ENCODE assay signal across 8 mouse cellular contexts in genomic region chr11:50225611-50226378, GRCm38 (mm10). TPM values are rescaled to one million over a fixed set of nuclear protein-coding genes. Genes with fewer than 3 reads are reported as not detected.
DNase-seq lines count a peak whose midpoint lies in the region; ATAC-seq and TF ChIP-seq lines count a peak whose summit lies in the region.

No protein-coding gene starts in this region.

- TF ChIP-seq EP300 in lung, postnatal 0 days (IDR thresholded peaks at IDR 0.05) = no peak

- no peaks in the 10 kb centered on the region for H3K27me3 ChIP-seq in thymus, adult 2 months (ENCODE audit: control insufficient read depth, insufficient read depth, low read length)
- no peaks in the 10 kb centered on the region for H3K27me3 ChIP-seq in cerebellum, adult 2 months (ENCODE audit: control insufficient read depth, insufficient read depth, low read length)
- H3K27me3 ChIP-seq in forebrain, postnatal 0 days (ENCODE audit: insufficient read depth, low read length) = no peaks in the 10 kb centered on the region
- H3K27me3 ChIP-seq in kidney, adult 2 months (replicated peaks; ENCODE audit: control insufficient read depth, insufficient read depth, low read length) = no peaks in the 10 kb centered on the region
- H3K27me3 ChIP-seq in lung, postnatal 0 days (replicated peaks; ENCODE audit: insufficient read depth, low read length) = no peaks in the 10 kb centered on the region
- no peaks in the 10 kb centered on the region for H3K27me3 ChIP-seq in splenic B cell, adult 2 months (ENCODE audit: control insufficient read depth, insufficient read depth, low read length, poor library complexity, severe bottlenecking)

- H3K4me2 ChIP-seq in forebrain, postnatal 0 days (ENCODE audit: low read depth) = peak overlapping the region; percentile 94
- peak overlapping the region; percentile 99 for H3K4me2 ChIP-seq in lung, postnatal 0 days (replicated peaks; ENCODE audit: low read depth, low read length)

- TF ChIP-seq POLR2A in thymus, adult 2 months (IDR thresholded peaks at IDR 0.05; ENCODE audit: control insufficient read depth, extremely low read depth, insufficient read depth, low read length, poor library complexity) = 0 out of 2 replicates have a peak, but pooled peaks have one; percentile 26
- no peak for TF ChIP-seq POLR2A in cerebellum, adult 2 months (IDR thresholded peaks at IDR 0.05; ENCODE audit: borderline replicate concordance, insufficient read depth, low read length)
- no peak for TF ChIP-seq POLR2A in kidney, adult 2 months (IDR thresholded peaks at IDR 0.05; ENCODE audit: low read depth, low read length)

- no peaks in the 10 kb centered on the region for H3K36me3 ChIP-seq in thymus, adult 2 months (ENCODE audit: control insufficient read depth, insufficient read depth, low read length)
- peaks cover 5% of the 10 kb centered on the region; the same call in 1 of the 2 replicates for H3K36me3 ChIP-seq in forebrain, postnatal 0 days (ENCODE audit: insufficient read depth)
- no peaks in the 10 kb centered on the region; the same call in 1 of the 2 replicates for H3K36me3 ChIP-seq in kidney, adult 2 months (ENCODE audit: control insufficient read depth, insufficient read depth, low read length)
- no peaks in the 10 kb centered on the region for H3K36me3 ChIP-seq in lung, postnatal 0 days (ENCODE audit: insufficient read depth, low read length)
- no peaks in the 10 kb centered on the region for H3K36me3 ChIP-seq in splenic B cell, adult 2 months (ENCODE audit: control insufficient read depth, insufficient read depth, low read length, poor library complexity, severe bottlenecking)

- WGBS in thymus, adult 2 months = 2% methylated on average over 34 of the region's 34 CpGs
- under 1% methylated on average over 34 of the region's 34 CpGs for WGBS in cerebellum, adult 2 months
- 3% methylated on average over 33 of the region's 34 CpGs for WGBS in forebrain, postnatal 0 days
- 2% methylated on average over 34 of the region's 34 CpGs for WGBS in kidney, adult 2 months
- WGBS in lung, postnatal 0 days = 4% methylated on average over 27 of the region's 34 CpGs

- no peaks in the 10 kb centered on the region for H3K9me3 ChIP-seq in forebrain, postnatal 0 days (ENCODE audit: low read length)
- H3K9me3 ChIP-seq in lung, postnatal 0 days (ENCODE audit: low read length) = no peaks in the 10 kb centered on the region

- peak overlapping the region; percentile 97 for H3K9ac ChIP-seq in forebrain, postnatal 0 days
- peak overlapping the region; percentile 91 for H3K9ac ChIP-seq in lung, postnatal 0 days (replicated peaks; ENCODE audit: low read depth)

- peak; percentile 28 for ATAC-seq in forebrain, postnatal 0 days
- peak; percentile 32 for ATAC-seq in lung, postnatal 0 days

- DNase-seq in thymus, adult 2 months = peak; percentile 40
- DNase-seq in thymus, adult 18-20 months = no peak
- peak; percentile 68 to 75 for DNase-seq in cerebellum, adult 2 months
- peak; percentile 61 for DNase-seq in forebrain, postnatal 0 days
- peak; percentile 69 for DNase-seq in kidney, adult 2 months
- peak; percentile 59 for DNase-seq in lung, postnatal 0 days (ENCODE audit: low spot score)
- DNase-seq in splenic B cell, adult 2 months (ENCODE audit: low read depth, low spot score) = peak; percentile 39
- DNase-seq in frontal cortex, postnatal 25 days (ENCODE audit: low spot score in 2 of 2) = no peak

- H3K4me1 ChIP-seq in thymus, adult 2 months (replicated peaks; ENCODE audit: control insufficient read depth, insufficient read depth, low read length) = peaks cover 22% of the 10 kb centered on the region
- peaks cover 36% of the 10 kb centered on the region for H3K4me1 ChIP-seq in cerebellum, adult 2 months (ENCODE audit: control insufficient read depth, insufficient read depth, low read length)
- H3K4me1 ChIP-seq in forebrain, postnatal 0 days (ENCODE audit: insufficient read depth) = peaks cover 18% of the 10 kb centered on the region
- H3K4me1 ChIP-seq in kidney, adult 2 months (ENCODE audit: control insufficient read depth, insufficient read depth, low read length) = peaks cover 31% of the 10 kb centered on the region
- peaks cover 29% of the 10 kb centered on the region; the same call in 1 of the 2 replicates for H3K4me1 ChIP-seq in lung, postnatal 0 days (ENCODE audit: insufficient read depth, low read depth, low read length)

- H3K27ac ChIP-seq in thymus, adult 2 months (ENCODE audit: control insufficient read depth, insufficient read depth, low read length) = no peak overlapping the region
- H3K27ac ChIP-seq in cerebellum, adult 2 months (ENCODE audit: insufficient read depth, low read length) = peak overlapping the region; percentile 91
- peak overlapping the region; percentile 96 for H3K27ac ChIP-seq in forebrain, postnatal 0 days (ENCODE audit: low read depth, low read length)
- peak overlapping the region; percentile 80 for H3K27ac ChIP-seq in kidney, adult 2 months (ENCODE audit: insufficient read depth, low read depth, low read length)
- H3K27ac ChIP-seq in lung, postnatal 0 days (ENCODE audit: low read length) = peak overlapping the region; percentile 81

- peak overlapping the region; percentile 70 for H3K4me3 ChIP-seq in thymus, adult 2 months (ENCODE audit: control insufficient read depth, insufficient read depth, low read length)
- peak overlapping the region; percentile 77 for H3K4me3 ChIP-seq in cerebellum, adult 2 months (replicated peaks; ENCODE audit: insufficient read depth, low read depth, low read length)
- H3K4me3 ChIP-seq in forebrain, postnatal 0 days (ENCODE audit: low read depth, low read length) = peak overlapping the region; percentile 98
- H3K4me3 ChIP-seq in kidney, adult 2 months (ENCODE audit: insufficient read depth, low read depth, low read length) = peak overlapping the region; percentile 89
- H3K4me3 ChIP-seq in lung, postnatal 0 days (ENCODE audit: low read depth, low read length) = peak overlapping the region; percentile 71

- no peak for TF ChIP-seq CTCF in thymus, adult 2 months (IDR thresholded peaks at IDR 0.05; ENCODE audit: borderline replicate concordance, control insufficient read depth, extremely low read depth, insufficient read depth, low read length, poor library complexity)
- TF ChIP-seq CTCF in cerebellum, adult 2 months (IDR thresholded peaks at IDR 0.05; ENCODE audit: borderline replicate concordance, insufficient read depth, low read depth, low read length) = no peak
- TF ChIP-seq CTCF in forebrain, postnatal 0 days (IDR thresholded peaks at IDR 0.05; ENCODE audit: low read depth) = no peak
- TF ChIP-seq CTCF in kidney, adult 2 months (conservative IDR thresholded peaks at IDR 0.05; ENCODE audit: insufficient read depth, insufficient read length, low read depth, low read length) = no peak
- TF ChIP-seq CTCF in lung, postnatal 0 days (IDR thresholded peaks at IDR 0.05) = no peak

RNA-seq across cellular contexts. Expression of gene Ltc4s, which starts 12.6 kb away (rescaled TPM):
- polyA plus RNA-seq in thymus, adult 2 months (2012; rRNA removed) = 34.4 and 46.9 TPM in 2 replicates
- polyA plus RNA-seq in cerebellum, adult 2 months (2012; rRNA removed) = 9.0 and 12.8 TPM in 2 replicates
- total RNA-seq in forebrain, postnatal 0 days (2014; rRNA removed) = 1.5 and 6.1 TPM in 2 replicates
- 6.1 TPM in 2 replicates for polyA plus RNA-seq in forebrain, postnatal 0 days (2015; fragmentation: Nextera tagmentation; extraction: Ambion mirVana)
- 33.8 and 46.3 TPM in 2 replicates for polyA plus RNA-seq in kidney, adult 2 months (2012; rRNA removed)
- polyA plus RNA-seq in lung, postnatal 0 days (2015; fragmentation: Nextera tagmentation; extraction: Ambion mirVana) = 21.8 and 21.9 TPM in 2 replicates

RNA-seq across cellular contexts. Expression of gene Mgat4b, which starts 15.1 kb away (rescaled TPM):
- 29.5 and 29.7 TPM in 2 replicates for polyA plus RNA-seq in thymus, adult 2 months (2012; rRNA removed)
- polyA plus RNA-seq in cerebellum, adult 2 months (2012; rRNA removed) = 65.1 and 68.9 TPM in 2 replicates
- 106 and 107 TPM in 2 replicates for total RNA-seq in forebrain, postnatal 0 days (2014; rRNA removed)
- polyA plus RNA-seq in forebrain, postnatal 0 days (2015; fragmentation: Nextera tagmentation; extraction: Ambion mirVana) = 75.4 and 91.8 TPM in 2 replicates
- polyA plus RNA-seq in kidney, adult 2 months (2012; rRNA removed) = 85.4 and 105 TPM in 2 replicates
- polyA plus RNA-seq in lung, postnatal 0 days (2015; fragmentation: Nextera tagmentation; extraction: Ambion mirVana) = 43.4 and 44.4 TPM in 2 replicates

RNA-seq across cellular contexts. Expression of gene Sqstm1, which starts 15.2 kb away (rescaled TPM):
- polyA plus RNA-seq in thymus, adult 2 months (2012; rRNA removed) = 159 and 173 TPM in 2 replicates
- 377 and 381 TPM in 2 replicates for polyA plus RNA-seq in cerebellum, adult 2 months (2012; rRNA removed)
- 303 and 330 TPM in 2 replicates for total RNA-seq in forebrain, postnatal 0 days (2014; rRNA removed)
- polyA plus RNA-seq in forebrain, postnatal 0 days (2015; fragmentation: Nextera tagmentation; extraction: Ambion mirVana) = 413 and 423 TPM in 2 replicates
- polyA plus RNA-seq in kidney, adult 2 months (2012; rRNA removed) = 337 and 344 TPM in 2 replicates
- 405 and 426 TPM in 2 replicates for polyA plus RNA-seq in lung, postnatal 0 days (2015; fragmentation: Nextera tagmentation; extraction: Ambion mirVana)

RNA-seq across cellular contexts. Expression of gene Mrnip, which starts 51.6 kb away (rescaled TPM):
- 8.7 and 8.9 TPM in 2 replicates for polyA plus RNA-seq in thymus, adult 2 months (2012; rRNA removed)
- 22.5 and 24.2 TPM in 2 replicates for polyA plus RNA-seq in cerebellum, adult 2 months (2012; rRNA removed)
- total RNA-seq in forebrain, postnatal 0 days (2014; rRNA removed) = 28.7 and 37.5 TPM in 2 replicates
- polyA plus RNA-seq in forebrain, postnatal 0 days (2015; fragmentation: Nextera tagmentation; extraction: Ambion mirVana) = 29.4 and 32.2 TPM in 2 replicates
- 21.0 and 21.1 TPM in 2 replicates for polyA plus RNA-seq in kidney, adult 2 months (2012; rRNA removed)
- polyA plus RNA-seq in lung, postnatal 0 days (2015; fragmentation: Nextera tagmentation; extraction: Ambion mirVana) = 6.9 and 9.0 TPM in 2 replicates

Comparison
In these comparisons a context has a peak if more than half of its experiments do, and no peak if none do; other contexts are left out.
1. DNase-seq: peak in thymus, adult 2 months (single experiment), cerebellum, adult 2 months (2 of 2), forebrain, postnatal 0 days (single experiment), kidney, adult 2 months (single experiment), lung, postnatal 0 days (single experiment) and splenic B cell, adult 2 months (single experiment); none in thymus, adult 18-20 months (0 of 2) and frontal cortex, postnatal 25 days (0 of 2).
2. Peak in every context shown above with its lines, with median percentiles within 50 percentile points of each other: H3K4me3 ChIP-seq.